Mouse (Mus musculus) naive thymus-derived CD4-positive, alpha-beta T cell, adult 5 months (primary cell): Measurements from ENCODE around the gene Serinc5. TPM values are rescaled to one million over a fixed set of nuclear protein-coding genes. Genes with fewer than 3 reads are reported as not detected.

Source experiments
- polyA plus RNA-seq: library from polyadenylated mRNA; unstranded; fragments of 100-300 nt; shearing (Covaris generic); gene quantifications from one replicate; pipeline ENCODE4 v1.2.1, GENCODE M21; 2017

Serinc5 gene
- 8.8 TPM for polyA plus RNA-seq

DNA sequence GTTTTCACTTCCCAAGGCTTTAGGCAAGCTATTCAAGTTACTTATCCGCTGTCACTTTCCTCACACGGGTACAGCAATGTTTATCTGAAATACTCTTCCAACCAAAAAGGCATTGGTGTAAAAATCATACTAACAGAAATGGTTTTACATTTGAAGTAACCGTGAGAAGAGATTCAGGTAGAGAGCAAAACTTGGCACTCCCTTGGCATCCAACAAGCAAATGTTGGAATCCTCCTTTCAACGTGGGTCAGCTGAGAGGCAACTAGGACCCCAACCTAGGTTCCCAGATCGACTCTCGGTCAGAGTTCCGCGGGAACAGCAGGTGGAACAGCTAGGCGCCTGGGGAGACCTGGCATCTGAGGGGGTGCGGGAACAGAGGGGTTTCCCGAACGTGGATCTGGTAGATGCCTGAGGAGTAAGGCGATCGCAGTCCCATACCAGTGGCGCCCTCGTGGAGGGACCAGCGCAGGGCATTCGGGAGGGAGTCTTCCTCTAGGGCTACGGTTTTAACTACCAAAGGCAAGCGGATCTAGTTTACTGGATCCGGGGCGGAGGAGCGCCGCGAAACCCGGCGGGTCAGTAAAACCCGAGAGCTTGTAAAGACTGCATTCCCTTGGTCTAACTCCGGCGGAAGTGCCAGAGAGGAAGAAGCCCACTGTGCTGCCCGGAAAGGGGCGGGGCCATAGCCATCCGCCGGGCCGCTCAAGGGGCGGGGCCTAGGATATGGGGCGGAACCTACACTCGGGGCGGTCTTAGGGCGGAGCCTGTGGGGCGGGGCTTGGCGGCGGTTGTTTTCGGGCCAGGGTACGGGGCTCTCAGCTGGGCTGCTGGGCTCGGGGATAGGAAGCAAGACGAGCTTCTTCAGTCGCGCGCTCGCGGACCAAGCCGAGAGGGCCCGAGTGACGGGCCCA, at the start of gene Serinc5:
Gene Serinc5 (plus strand): TSS at position 781 of the 911 bp plus-strand sequence.

GRCm38 (mm10) chr13:92576072-92576471, 34.8 kb upstream of the Serinc5 start, which contains the start of gene Spz1:
TSS of gene Spz1 (minus strand) at chr13:92576172.

Other genes starting within 250 kb of the Serinc5 start
- gene Ankrd34b, start 185.2 kb upstream of the Serinc5 start, polyA plus RNA-seq = not detected
- gene Fam151b, start 127.1 kb upstream of the Serinc5 start, polyA plus RNA-seq = 4.0 TPM
- 13.8 TPM for gene Zfyve16, start 80.2 kb upstream of the Serinc5 start, polyA plus RNA-seq
- gene Spz1, start 34.9 kb upstream of the Serinc5 start, polyA plus RNA-seq = not detected
- not detected for gene Thbs4, start 183.7 kb downstream of the Serinc5 start, polyA plus RNA-seq
- gene Mtx3, start 233.7 kb downstream of the Serinc5 start, polyA plus RNA-seq = 0.72 TPM